Mouse (Mus musculus): ENCODE measurements around the gene Mrps36. TPM values are rescaled to one million over a fixed set of nuclear protein-coding genes. Genes with fewer than 3 reads are reported as not detected.
"Not testable (repeated sequence)": the region's sequence is repeated elsewhere in the genome, so short reads cannot be mapped to it uniquely, and the experiment has no call there.

The Mrps36 gene
- polyA plus RNA-seq (2014; fragmentation: Nextera tagmentation; extraction: Ambion mirVana): 102 and 110 TPM in 2 replicates

GRCm38 (mm10) chr13:100744036-100744744 is at the start of gene Mrps36:
Gene Mrps36, minus strand, starts transcription at chr13:100744659.
- Histone ChIP-seq H3K9ac (ENCODE audit: low read length) (peak within 1 kb of the TSS; percentile 70), H3K4me3 (ENCODE audit: low read depth, low read length) (peak within 1 kb of the TSS; percentile 80), H3K27ac (replicated peaks; ENCODE audit: low read depth, low read length) (peak within 1 kb of the TSS; percentile 80), H3K36me3 (ENCODE audit: control insufficient read depth, insufficient read depth, low read length) (no peaks in the 10 kb centered on the region; the same call in 1 of the 2 replicates), H3K4me1 (ENCODE audit: control insufficient read depth, insufficient read depth, low read length) (no peaks in the 10 kb centered on the region), H3K27me3 (ENCODE audit: control insufficient read depth, insufficient read depth, low read length) (no peaks in the 10 kb centered on the region), H3K9me3 (ENCODE audit: control insufficient read depth, low read length) (no peaks in the 10 kb centered on the region), H3K4me2 (ENCODE audit: low read depth, severe bottlenecking) (peak within 1 kb of the TSS; percentile 43)
- peak; percentile 94 for ATAC-seq (ENCODE audit: insufficient number of reproducible peaks, low FRiP score, low TSS enrichment, low read depth)
- WGBS: under 1% methylated on average over 52 of the region's 52 CpGs
- peak; percentile 93 for DNase-seq (ENCODE audit: low spot score)

- Histone ChIP-seq H3K9me3 (ENCODE audit: control insufficient read depth, low read length) (no peaks in the 10 kb centered on the region), H3K27ac (replicated peaks; ENCODE audit: low read depth, low read length) (no peak overlapping the region), H3K27me3 (ENCODE audit: control insufficient read depth, insufficient read depth, low read length) (no peaks in the 10 kb centered on the region), H3K4me2 (ENCODE audit: low read depth, severe bottlenecking) (no peak overlapping the region), H3K36me3 (ENCODE audit: control insufficient read depth, insufficient read depth, low read length) (no peaks in the 10 kb centered on the region), H3K4me3 (ENCODE audit: low read depth, low read length) (no peak overlapping the region), H3K9ac (ENCODE audit: low read length) (no peak overlapping the region), H3K4me1 (ENCODE audit: control insufficient read depth, insufficient read depth, low read length) (peaks cover 3% of the 10 kb centered on the region; the same call in 1 of the 2 replicates)
- 80% methylated on average over 3 of the region's 3 CpGs for WGBS
- no peak for ATAC-seq (ENCODE audit: insufficient number of reproducible peaks, low FRiP score, low TSS enrichment, low read depth)
- no peak for DNase-seq (ENCODE audit: low spot score)
Measured at GRCm38 (mm10) chr13:100789083-100789482, 44.6 kb upstream of the Mrps36 start.

GRCm38 (mm10) chr13:100788057-100788456 is 43.6 kb upstream of the Mrps36 start:
- H3K27ac ChIP-seq (replicated peaks; ENCODE audit: low read depth, low read length); H3K4me3 ChIP-seq (ENCODE audit: low read depth, low read length); H3K4me1 ChIP-seq (ENCODE audit: control insufficient read depth, insufficient read depth, low read length); H3K27me3 ChIP-seq (ENCODE audit: control insufficient read depth, insufficient read depth, low read length); DNase-seq (ENCODE audit: low spot score); H3K4me2 ChIP-seq (ENCODE audit: low read depth, severe bottlenecking); H3K9me3 ChIP-seq (ENCODE audit: control insufficient read depth, low read length); H3K9ac ChIP-seq (ENCODE audit: low read length); H3K36me3 ChIP-seq (ENCODE audit: control insufficient read depth, insufficient read depth, low read length); ATAC-seq (ENCODE audit: insufficient number of reproducible peaks, low FRiP score, low TSS enrichment, low read depth): not testable (repeated sequence)
- 94% methylated on average over 10 of the region's 14 CpGs for WGBS

- no peak for ATAC-seq (ENCODE audit: insufficient number of reproducible peaks, low FRiP score, low TSS enrichment, low read depth)
- no peaks in the 10 kb centered on the region for H3K9me3 ChIP-seq (ENCODE audit: control insufficient read depth, low read length)
- H3K36me3 ChIP-seq (ENCODE audit: control insufficient read depth, insufficient read depth, low read length): peaks cover 2% of the 10 kb centered on the region; the same call in 1 of the 2 replicates
- H3K27me3 ChIP-seq (ENCODE audit: control insufficient read depth, insufficient read depth, low read length): no peaks in the 10 kb centered on the region
- H3K27ac ChIP-seq (replicated peaks; ENCODE audit: low read depth, low read length): no peak overlapping the region
- WGBS: 67% methylated on average over 6 of the region's 6 CpGs
- no peak for DNase-seq (ENCODE audit: low spot score)
- H3K4me1 ChIP-seq (ENCODE audit: control insufficient read depth, insufficient read depth, low read length): peaks cover 3% of the 10 kb centered on the region; the same call in 1 of the 2 replicates
- H3K9ac ChIP-seq (ENCODE audit: low read length): no peak overlapping the region
- no peak overlapping the region for H3K4me2 ChIP-seq (ENCODE audit: low read depth, severe bottlenecking)
- no peak overlapping the region for H3K4me3 ChIP-seq (ENCODE audit: low read depth, low read length)
Measured at GRCm38 (mm10) chr13:100787316-100788010, 43.0 kb upstream of the Mrps36 start.

GRCm38 (mm10) chr13:100786414-100786867 is 42.0 kb upstream of the Mrps36 start, which contains the start of gene Ccnb1:
Gene Ccnb1, minus strand, starts transcription at chr13:100786570.
- Histone ChIP-seq H3K4me3 (ENCODE audit: low read depth, low read length) (peak within 1 kb of the TSS; percentile 94), H3K4me1 (ENCODE audit: control insufficient read depth, insufficient read depth, low read length) (peaks cover 3% of the 10 kb centered on the region; the same call in 1 of the 2 replicates)
- WGBS: under 1% methylated on average over 35 of the region's 35 CpGs

GRCm38 (mm10) chr13:100785806-100786413 is 41.5 kb upstream of the Mrps36 start:
- no peaks in the 10 kb centered on the region for H3K9me3 ChIP-seq (ENCODE audit: control insufficient read depth, low read length)
- H3K27me3 ChIP-seq (ENCODE audit: control insufficient read depth, insufficient read depth, low read length): no peaks in the 10 kb centered on the region
- under 1% methylated on average over 30 of the region's 30 CpGs for WGBS
- peaks cover 2% of the 10 kb centered on the region; the same call in 1 of the 2 replicates for H3K36me3 ChIP-seq (ENCODE audit: control insufficient read depth, insufficient read depth, low read length)
- peak overlapping the region; percentile 62; the same call in 1 of the 2 replicates for H3K27ac ChIP-seq (replicated peaks; ENCODE audit: low read depth, low read length)
- H3K4me1 ChIP-seq (ENCODE audit: control insufficient read depth, insufficient read depth, low read length): peaks cover 3% of the 10 kb centered on the region; the same call in 1 of the 2 replicates
- peak overlapping the region; percentile 94 for H3K4me3 ChIP-seq (ENCODE audit: low read depth, low read length)
- H3K9ac ChIP-seq (ENCODE audit: low read length): peak overlapping the region; percentile 94
- DNase-seq (ENCODE audit: low spot score) (peak; percentile 42), ATAC-seq (ENCODE audit: insufficient number of reproducible peaks, low FRiP score, low TSS enrichment, low read depth) (peak; percentile 58)
- peak overlapping the region; percentile 61 for H3K4me2 ChIP-seq (ENCODE audit: low read depth, severe bottlenecking)

More at GRCm38 (mm10) chr13:100786414-100786867, 42.0 kb upstream of the Mrps36 start, which contains the start of gene Ccnb1:
- Histone ChIP-seq H3K27ac (replicated peaks; ENCODE audit: low read depth, low read length) (peak within 1 kb of the TSS; percentile 62; the same call in 1 of the 2 replicates), H3K36me3 (ENCODE audit: control insufficient read depth, insufficient read depth, low read length) (peaks cover 2% of the 10 kb centered on the region; the same call in 1 of the 2 replicates), H3K4me2 (ENCODE audit: low read depth, severe bottlenecking) (peak within 1 kb of the TSS; percentile 61), H3K9me3 (ENCODE audit: control insufficient read depth, low read length) (no peaks in the 10 kb centered on the region), H3K27me3 (ENCODE audit: control insufficient read depth, insufficient read depth, low read length) (no peaks in the 10 kb centered on the region), H3K9ac (ENCODE audit: low read length) (peak within 1 kb of the TSS; percentile 94)
- peak; percentile 98 for ATAC-seq (ENCODE audit: insufficient number of reproducible peaks, low FRiP score, low TSS enrichment, low read depth)
- peak; percentile 97 for DNase-seq (ENCODE audit: low spot score)

- Histone ChIP-seq H3K4me1 (ENCODE audit: control insufficient read depth, insufficient read depth, low read length) (peaks cover 6% of the 10 kb centered on the region; the same call in 1 of the 2 replicates), H3K9me3 (ENCODE audit: control insufficient read depth, low read length) (no peaks in the 10 kb centered on the region), H3K27me3 (ENCODE audit: control insufficient read depth, insufficient read depth, low read length) (no peaks in the 10 kb centered on the region), H3K9ac (ENCODE audit: low read length) (no peak overlapping the region), H3K4me3 (ENCODE audit: low read depth, low read length) (no peak overlapping the region), H3K4me2 (ENCODE audit: low read depth, severe bottlenecking) (no peak overlapping the region), H3K27ac (replicated peaks; ENCODE audit: low read depth, low read length) (no peak overlapping the region), H3K36me3 (ENCODE audit: control insufficient read depth, insufficient read depth, low read length) (peaks cover 5% of the 10 kb centered on the region)
- 85% methylated on average over 3 of the region's 3 CpGs for WGBS
- no peak for DNase-seq (ENCODE audit: low spot score)
- no peak for ATAC-seq (ENCODE audit: insufficient number of reproducible peaks, low FRiP score, low TSS enrichment, low read depth)
Measured at GRCm38 (mm10) chr13:100777491-100777890, 33.0 kb upstream of the Mrps36 start.

- Histone ChIP-seq H3K4me3 (ENCODE audit: low read depth, low read length) (no peak overlapping the region), H3K27ac (replicated peaks; ENCODE audit: low read depth, low read length) (no peak overlapping the region; the same call in 1 of the 2 replicates), H3K4me2 (ENCODE audit: low read depth, severe bottlenecking) (peak overlapping the region; percentile 84; the same call in 1 of the 2 replicates), H3K4me1 (ENCODE audit: control insufficient read depth, insufficient read depth, low read length) (peaks cover 6% of the 10 kb centered on the region; the same call in 1 of the 2 replicates), H3K27me3 (ENCODE audit: control insufficient read depth, insufficient read depth, low read length) (no peaks in the 10 kb centered on the region), H3K9ac (ENCODE audit: low read length) (no peak overlapping the region), H3K9me3 (ENCODE audit: control insufficient read depth, low read length) (no peaks in the 10 kb centered on the region), H3K36me3 (ENCODE audit: control insufficient read depth, insufficient read depth, low read length) (peaks cover 7% of the 10 kb centered on the region)
- no peak for DNase-seq (ENCODE audit: low spot score)
- WGBS: 63% methylated on average over 6 of the region's 6 CpGs
- ATAC-seq (ENCODE audit: insufficient number of reproducible peaks, low FRiP score, low TSS enrichment, low read depth): no peak; the same call in 1 of the 2 replicates
Measured at GRCm38 (mm10) chr13:100776710-100777109, 32.3 kb upstream of the Mrps36 start.

All from limb, embryonic 11.5 days (tissue).